Mouse (Mus musculus): ENCODE results near the gene Chpf2. TPM values are rescaled to one million over a fixed set of nuclear protein-coding genes. Genes with fewer than 3 reads are reported as not detected.
A peak's percentile ranks its signal among the peaks of the same experiment; 100 is the strongest.

Chpf2 gene
- polyA plus RNA-seq (2012; rRNA removed), result 46.3 and 48.9 TPM in 2 replicates

DNA sequence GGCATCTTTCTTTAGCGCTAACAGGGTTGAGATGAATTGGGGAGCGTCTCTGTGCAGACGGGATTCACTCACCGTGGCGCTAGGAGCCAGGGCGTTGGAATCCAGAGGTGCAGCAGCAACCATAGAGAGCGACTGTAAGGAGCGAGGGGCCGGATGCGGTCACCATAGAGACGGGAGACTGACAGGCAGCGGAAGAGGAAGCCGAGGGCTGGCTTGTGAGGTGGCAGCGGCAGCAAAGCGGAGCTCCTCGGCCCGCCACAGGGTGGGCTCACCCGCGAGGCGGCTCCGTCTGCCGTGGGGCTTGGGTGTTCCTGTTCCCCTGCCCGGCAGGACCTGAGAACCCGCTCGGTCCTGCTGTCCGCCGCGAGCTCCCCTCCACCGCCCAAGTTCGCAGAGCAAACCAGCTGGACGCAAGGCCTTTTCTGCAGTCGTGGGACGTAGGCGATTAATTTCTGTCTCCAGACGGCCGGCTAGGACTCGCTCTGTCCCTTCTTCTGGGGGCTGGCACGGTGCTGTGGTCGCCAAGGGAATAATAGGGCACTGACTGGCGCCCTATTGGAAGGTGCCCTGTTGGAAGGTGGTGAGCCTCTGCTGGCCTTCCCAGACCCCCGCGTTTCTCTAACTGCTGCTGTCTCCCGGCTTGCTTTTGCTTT lies at the start of gene Chpf2:
Gene Chpf2 (plus strand): TSS at position 195 of the 653 bp plus-strand sequence.
- TF ChIP-seq POLR2A (IDR thresholded peaks at IDR 0.05; ENCODE audit: borderline replicate concordance, insufficient read depth, low read length) (peak; percentile 60; the same call in 1 of the 2 replicates), CTCF (IDR thresholded peaks at IDR 0.05; ENCODE audit: borderline replicate concordance, insufficient read depth, low read depth, low read length) (no peak)
- Histone ChIP-seq H3K27me3 (ENCODE audit: control insufficient read depth, insufficient read depth, low read length) (no peaks in the 10 kb centered on the region), H3K4me1 (ENCODE audit: control insufficient read depth, insufficient read depth, low read length) (peaks cover 13% of the 10 kb centered on the region), H3K27ac (ENCODE audit: insufficient read depth, low read length) (peak within 1 kb of the TSS; percentile 52), H3K4me3 (replicated peaks; ENCODE audit: insufficient read depth, low read depth, low read length) (peak within 1 kb of the TSS; percentile 84)
- peak; percentile 80 to 81 for DNase-seq
- under 1% methylated on average over 43 of the region's 43 CpGs for WGBS

DNA sequence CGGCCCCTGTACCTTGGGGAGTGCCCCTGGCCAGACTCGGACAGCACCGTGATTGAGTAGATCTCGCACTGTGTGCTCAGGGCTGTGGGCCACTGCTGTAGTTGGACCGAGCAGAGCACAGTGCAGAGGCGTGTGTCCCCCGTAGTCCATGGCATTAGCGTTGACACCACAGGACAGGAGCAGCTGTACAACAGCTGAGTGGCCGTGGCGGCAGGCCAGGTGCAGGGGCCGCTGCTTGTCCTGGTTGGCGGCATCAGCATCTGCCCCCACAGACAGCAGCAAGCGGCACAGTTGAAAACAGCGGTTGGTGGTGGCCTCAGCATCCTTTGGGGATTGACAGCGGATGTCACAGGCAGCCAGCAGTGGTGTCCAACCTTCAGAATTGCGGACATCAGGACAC lies 48.9 kb upstream of the Chpf2 start:
- WGBS, result 24% methylated on average over 16 of the region's 16 CpGs
- DNase-seq, result no peak
- no peak overlapping the region for H3K4me3 ChIP-seq (replicated peaks; ENCODE audit: insufficient read depth, low read depth, low read length)
- no peaks in the 10 kb centered on the region for H3K4me1 ChIP-seq (ENCODE audit: control insufficient read depth, insufficient read depth, low read length)
- no peaks in the 10 kb centered on the region for H3K27me3 ChIP-seq (ENCODE audit: control insufficient read depth, insufficient read depth, low read length)
- H3K27ac ChIP-seq (ENCODE audit: insufficient read depth, low read length), result no peak overlapping the region
- no peak for TF ChIP-seq CTCF (IDR thresholded peaks at IDR 0.05; ENCODE audit: borderline replicate concordance, insufficient read depth, low read depth, low read length)
- no peak for TF ChIP-seq POLR2A (IDR thresholded peaks at IDR 0.05; ENCODE audit: borderline replicate concordance, insufficient read depth, low read length)

DNA sequence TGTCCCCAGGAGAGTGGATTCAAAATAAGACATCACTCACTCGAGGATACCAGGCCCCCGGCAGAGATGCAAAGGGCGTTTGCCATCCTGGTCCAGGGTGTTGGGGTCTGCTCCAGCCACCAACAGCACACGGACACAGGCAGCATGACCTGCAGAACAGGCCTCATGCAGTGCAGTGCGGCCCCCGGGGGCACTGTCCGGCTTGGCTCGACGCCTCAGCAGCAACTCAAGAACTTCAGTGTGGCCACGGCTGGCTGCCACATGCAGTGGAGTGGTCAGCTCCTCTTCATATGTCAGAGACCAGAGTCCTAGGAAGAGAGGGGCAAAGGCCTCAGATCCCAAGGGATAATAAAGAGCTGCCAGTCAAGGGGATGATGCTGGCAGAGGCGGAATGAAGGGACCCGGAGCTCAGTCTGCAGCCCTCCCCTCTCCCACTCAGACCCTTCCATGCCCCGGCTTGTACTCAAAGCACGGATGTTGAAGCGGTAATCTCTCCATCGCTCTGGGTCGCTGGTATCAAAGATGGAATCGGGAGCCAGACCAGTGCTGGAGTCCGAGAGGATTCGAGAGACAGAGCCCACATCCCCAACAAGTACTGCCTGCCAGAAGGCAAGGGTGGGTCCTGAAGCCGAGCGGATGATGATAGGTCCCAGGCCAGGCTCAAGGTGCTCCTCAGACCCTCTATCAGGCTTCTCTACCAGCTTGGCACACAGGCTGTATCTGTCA lies 46.8 kb upstream of the Chpf2 start:
- H3K27me3 ChIP-seq (ENCODE audit: control insufficient read depth, insufficient read depth, low read length), result no peaks in the 10 kb centered on the region
- no peak overlapping the region for H3K4me3 ChIP-seq (replicated peaks; ENCODE audit: insufficient read depth, low read depth, low read length)
- H3K27ac ChIP-seq (ENCODE audit: insufficient read depth, low read length), result no peak overlapping the region
- TF ChIP-seq POLR2A (IDR thresholded peaks at IDR 0.05; ENCODE audit: borderline replicate concordance, insufficient read depth, low read length) (no peak), CTCF (IDR thresholded peaks at IDR 0.05; ENCODE audit: borderline replicate concordance, insufficient read depth, low read depth, low read length) (no peak)
- 74% methylated on average over 22 of the region's 22 CpGs for WGBS
- H3K4me1 ChIP-seq (ENCODE audit: control insufficient read depth, insufficient read depth, low read length), result no peaks in the 10 kb centered on the region
- no peak for DNase-seq

DNA sequence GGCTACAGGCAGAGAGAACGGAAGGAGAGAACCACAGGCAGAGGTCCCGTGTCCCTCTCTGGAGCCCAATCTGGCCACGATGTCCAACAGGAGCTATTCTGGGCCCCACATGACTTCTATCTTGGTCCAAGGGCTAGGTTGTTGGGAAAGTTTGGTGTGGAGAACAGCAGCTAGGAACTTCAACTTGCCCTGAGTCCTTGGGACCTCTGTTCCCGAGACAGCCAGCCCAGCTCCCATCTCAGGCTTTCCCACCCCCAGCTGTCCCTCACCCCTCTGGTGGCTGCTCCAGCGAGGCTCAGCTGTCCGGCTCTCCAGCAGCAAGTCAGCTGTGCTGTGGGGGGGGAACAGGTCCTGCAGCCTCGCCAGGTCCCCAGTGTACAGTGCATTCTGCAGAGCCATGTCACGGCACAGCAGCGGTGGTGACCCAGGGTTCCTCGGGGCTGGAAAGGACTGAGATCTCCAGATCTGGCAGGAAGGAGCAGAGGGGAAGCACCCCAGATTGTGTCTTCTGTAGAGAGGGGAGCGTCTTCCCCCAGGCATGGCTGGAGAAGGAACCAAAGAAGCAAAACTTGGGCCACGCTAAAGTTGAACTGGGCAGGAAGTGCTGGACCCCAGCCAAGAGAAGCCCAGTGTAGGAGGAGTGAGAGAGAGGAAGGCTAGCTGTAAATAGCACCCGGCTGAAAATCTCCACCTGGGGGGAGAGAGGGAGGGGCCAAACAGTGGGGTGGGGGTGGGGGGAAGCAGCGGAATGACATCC lies 46.0 kb upstream of the Chpf2 start, which contains the start of gene Asb10:
Gene Asb10 (minus strand): TSS at position 592 of the 757 bp plus-strand sequence.
- DNase-seq, result no peak
- no peak for TF ChIP-seq CTCF (IDR thresholded peaks at IDR 0.05; ENCODE audit: borderline replicate concordance, insufficient read depth, low read depth, low read length)
- no peak for TF ChIP-seq POLR2A (IDR thresholded peaks at IDR 0.05; ENCODE audit: borderline replicate concordance, insufficient read depth, low read length)
- H3K4me3 ChIP-seq (replicated peaks; ENCODE audit: insufficient read depth, low read depth, low read length), result no peak within 1 kb of the TSS
- no peaks in the 10 kb centered on the region for H3K4me1 ChIP-seq (ENCODE audit: control insufficient read depth, insufficient read depth, low read length)
- no peaks in the 10 kb centered on the region for H3K27me3 ChIP-seq (ENCODE audit: control insufficient read depth, insufficient read depth, low read length)
- 36% methylated on average over 14 of the region's 14 CpGs for WGBS
- H3K27ac ChIP-seq (ENCODE audit: insufficient read depth, low read length), result no peak within 1 kb of the TSS

DNA sequence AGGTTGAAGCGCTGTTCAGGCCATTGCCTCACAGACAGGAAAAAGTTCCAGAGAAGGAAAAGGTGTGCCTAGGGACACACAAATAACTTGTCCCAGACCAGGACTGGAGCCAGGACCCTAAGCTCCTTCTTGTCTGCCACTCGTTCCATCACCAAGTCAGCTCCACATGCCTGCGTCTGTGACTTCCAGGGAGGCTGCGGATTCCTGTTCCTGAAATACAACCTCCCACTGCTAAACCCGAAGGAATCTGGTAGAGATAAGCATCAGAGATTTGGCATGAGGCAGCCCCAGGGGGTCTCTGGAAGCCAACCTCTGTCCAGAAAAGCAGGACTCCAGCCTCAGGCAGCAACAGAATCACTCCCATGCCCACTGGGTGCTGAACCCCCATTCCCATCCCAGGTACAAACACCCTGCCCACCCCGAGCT lies 45.4 kb upstream of the Chpf2 start:
- H3K27ac ChIP-seq (ENCODE audit: insufficient read depth, low read length), result no peak overlapping the region
- TF ChIP-seq POLR2A (IDR thresholded peaks at IDR 0.05; ENCODE audit: borderline replicate concordance, insufficient read depth, low read length) (no peak), CTCF (IDR thresholded peaks at IDR 0.05; ENCODE audit: borderline replicate concordance, insufficient read depth, low read depth, low read length) (no peak)

DNA sequence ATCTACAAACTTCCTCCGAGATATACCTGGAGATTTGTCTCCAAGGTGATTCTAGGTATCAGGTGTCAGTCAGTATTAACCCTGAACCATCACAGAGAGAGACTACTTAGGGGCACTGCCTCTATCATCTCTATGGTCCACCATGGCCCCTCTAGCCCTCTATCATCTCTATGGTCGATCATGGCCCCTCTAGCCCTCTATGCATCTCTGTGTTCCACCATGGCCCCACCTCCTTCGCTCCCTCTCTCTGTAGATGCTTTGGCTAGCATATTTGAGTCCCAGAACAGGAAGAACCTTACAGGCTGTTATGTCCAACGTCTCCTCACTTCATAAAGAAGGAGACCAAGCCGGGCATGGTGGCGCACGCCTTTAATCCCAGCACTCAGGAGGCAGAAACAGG lies 43.9 kb upstream of the Chpf2 start:
- no peaks in the 10 kb centered on the region for H3K4me1 ChIP-seq (ENCODE audit: control insufficient read depth, insufficient read depth, low read length)
- no peak for TF ChIP-seq CTCF (IDR thresholded peaks at IDR 0.05; ENCODE audit: borderline replicate concordance, insufficient read depth, low read depth, low read length)
- no peak for TF ChIP-seq POLR2A (IDR thresholded peaks at IDR 0.05; ENCODE audit: borderline replicate concordance, insufficient read depth, low read length)
- WGBS, result 82% methylated on average over 7 of the region's 7 CpGs
- H3K4me3 ChIP-seq (replicated peaks; ENCODE audit: insufficient read depth, low read depth, low read length), result no peak overlapping the region
- no peak for DNase-seq
- H3K27me3 ChIP-seq (ENCODE audit: control insufficient read depth, insufficient read depth, low read length), result no peaks in the 10 kb centered on the region
- H3K27ac ChIP-seq (ENCODE audit: insufficient read depth, low read length), result no peak overlapping the region

More for the DNA sequence above, 45.4 kb upstream of the Chpf2 start:
- DNase-seq, result no peak
- no peak overlapping the region for H3K4me3 ChIP-seq (replicated peaks; ENCODE audit: insufficient read depth, low read depth, low read length)
- no peaks in the 10 kb centered on the region for H3K4me1 ChIP-seq (ENCODE audit: control insufficient read depth, insufficient read depth, low read length)
- WGBS, result 37% methylated on average over 6 of the region's 6 CpGs
- no peaks in the 10 kb centered on the region for H3K27me3 ChIP-seq (ENCODE audit: control insufficient read depth, insufficient read depth, low read length)

DNA sequence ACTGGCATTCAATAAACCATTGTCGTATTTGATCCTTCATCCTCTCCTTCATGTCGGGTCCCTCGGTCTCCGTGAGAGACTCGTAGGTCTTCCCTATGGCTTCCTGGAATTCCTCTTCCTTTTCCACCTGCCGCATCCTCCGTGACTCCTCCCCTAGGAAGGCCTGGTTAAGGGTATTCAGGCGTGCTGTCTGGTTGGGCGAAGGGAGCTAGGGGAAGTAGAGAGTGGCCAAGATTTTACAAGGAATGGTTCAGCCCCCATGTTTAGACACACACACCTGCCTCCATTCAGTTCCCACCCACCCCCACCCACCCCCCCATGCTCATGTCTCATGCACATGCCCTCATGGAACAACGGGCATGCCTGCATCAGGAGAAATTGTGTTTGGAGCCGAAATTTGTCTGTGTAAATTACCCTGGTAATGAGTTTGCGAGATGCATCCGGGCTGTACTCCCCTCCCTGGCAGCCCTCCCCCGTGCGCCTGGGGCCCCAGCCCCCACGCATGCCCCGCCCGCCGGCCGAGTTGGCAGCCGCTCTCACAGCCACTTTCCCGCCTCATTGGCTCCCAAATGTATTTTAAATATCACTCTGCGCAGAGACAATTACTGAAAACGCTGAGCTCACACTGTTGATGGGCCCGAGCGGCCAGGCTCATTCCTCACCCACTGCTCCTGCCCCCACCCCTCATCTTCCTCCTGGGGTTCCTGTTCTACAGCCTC lies 35.8 kb upstream of the Chpf2 start:
- Histone ChIP-seq H3K4me3 (replicated peaks; ENCODE audit: insufficient read depth, low read depth, low read length) (no peak overlapping the region), H3K27me3 (ENCODE audit: control insufficient read depth, insufficient read depth, low read length) (no peaks in the 10 kb centered on the region), H3K27ac (ENCODE audit: insufficient read depth, low read length) (no peak overlapping the region), H3K4me1 (ENCODE audit: control insufficient read depth, insufficient read depth, low read length) (no peaks in the 10 kb centered on the region)
- DNase-seq, result no peak
- no peak for TF ChIP-seq POLR2A (IDR thresholded peaks at IDR 0.05; ENCODE audit: borderline replicate concordance, insufficient read depth, low read length)
- TF ChIP-seq CTCF (IDR thresholded peaks at IDR 0.05; ENCODE audit: borderline replicate concordance, insufficient read depth, low read depth, low read length), result no peak
- 18% methylated on average over 26 of the region's 26 CpGs for WGBS

Data from cerebellum, adult 2 months (tissue).